Mouse (Mus musculus): ENCODE measurements around the gene Arhgap32.

DNA sequence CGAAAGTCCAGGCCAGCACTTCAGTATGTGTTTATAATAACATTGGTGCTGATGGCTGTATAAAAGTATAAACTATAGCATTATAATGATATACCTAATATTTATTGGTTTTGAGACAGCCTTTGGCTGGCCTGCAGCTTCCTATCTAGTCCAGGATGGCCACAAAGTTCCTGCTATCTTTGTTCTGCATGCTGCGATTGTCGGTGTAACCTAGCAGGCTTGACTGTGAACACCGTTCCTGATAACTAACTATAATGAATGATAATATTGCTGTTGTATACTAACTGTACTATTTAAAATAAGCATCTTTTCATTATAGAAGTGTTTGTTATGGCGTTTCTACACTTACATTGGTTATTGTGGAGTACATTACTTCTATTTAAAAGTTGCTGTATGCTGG is 124.5 kb downstream of the Arhgap32 start:
- TF ChIP-seq CTCF (IDR thresholded peaks at IDR 0.05; ENCODE audit: borderline replicate concordance, insufficient read depth, low read length), result no peak
- TF ChIP-seq POLR2A (IDR thresholded peaks at IDR 0.05; ENCODE audit: low read depth, low read length), result no peak
